Mouse (Mus musculus) 3T3-L1 (cell line): ENCODE results near the gene Ndufs3.

ENCODE experiments used
- DNase-seq: peaks from one replicate; pipeline ENCODE4 v3.0.0-alpha.2; 2015; ENCODE audit warnings: low read depth, low spot score

The Ndufs3 gene

DNA sequence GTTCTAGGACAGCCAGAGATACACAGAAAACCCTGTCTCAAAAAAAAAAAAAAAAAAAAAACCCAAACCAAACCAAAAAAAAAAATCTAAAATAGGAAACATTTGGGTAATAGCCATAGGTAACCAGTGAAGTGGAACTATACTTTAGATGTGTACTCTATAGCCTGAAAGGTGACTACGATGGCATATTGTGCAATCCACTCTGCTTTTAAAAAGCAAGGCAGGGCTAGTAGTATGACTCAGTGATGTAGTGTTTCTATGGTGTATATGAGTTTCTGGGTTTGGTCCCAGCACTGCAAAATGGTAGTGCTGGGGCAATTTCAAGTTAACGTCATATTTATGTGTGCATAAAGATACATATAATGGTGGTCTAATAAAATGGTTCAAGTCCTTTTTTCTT is 2.1 kb upstream of the Ndufs3 start:
- DNase-seq: no peak

DNA sequence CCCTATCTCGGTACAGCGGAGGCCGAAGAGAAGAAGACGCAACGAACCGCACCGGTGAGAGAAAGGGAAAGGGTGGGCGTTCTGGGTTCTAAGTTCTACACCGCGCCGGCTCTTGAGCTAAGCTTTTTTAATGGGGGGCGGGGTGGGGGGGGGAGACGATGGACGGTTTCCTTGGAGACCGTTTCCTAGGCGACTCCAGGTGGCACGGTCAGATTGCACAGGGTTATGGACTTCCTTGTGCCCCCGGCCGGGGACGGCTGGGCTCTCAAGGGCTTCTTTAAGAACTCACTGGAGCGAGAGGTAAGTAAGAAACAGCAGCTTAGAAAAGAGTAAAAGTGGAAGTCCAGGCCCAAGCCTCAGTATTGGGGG is 213 bp upstream of the Ndufs3 start:
- no peak for DNase-seq

DNA sequence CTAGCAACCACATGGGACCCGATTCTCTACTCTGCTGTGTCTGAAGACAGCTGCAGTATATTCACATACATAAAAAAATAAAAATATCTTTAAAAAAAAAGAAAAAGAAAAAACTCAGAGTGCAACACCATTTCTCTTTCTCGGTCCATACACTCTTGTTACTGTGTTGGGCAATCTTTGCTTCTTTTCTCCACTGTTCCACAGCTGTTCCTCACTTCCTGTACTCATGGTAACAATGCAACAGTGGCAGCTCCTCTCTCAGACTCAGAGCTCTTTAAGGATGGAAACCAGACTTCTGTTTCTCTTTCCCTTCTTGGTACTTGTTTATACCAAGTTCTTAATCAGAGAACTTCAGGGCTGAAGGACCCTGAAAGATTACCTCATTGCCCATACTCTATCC is 1.2 kb downstream of the Ndufs3 start:
- no peak for DNase-seq

DNA sequence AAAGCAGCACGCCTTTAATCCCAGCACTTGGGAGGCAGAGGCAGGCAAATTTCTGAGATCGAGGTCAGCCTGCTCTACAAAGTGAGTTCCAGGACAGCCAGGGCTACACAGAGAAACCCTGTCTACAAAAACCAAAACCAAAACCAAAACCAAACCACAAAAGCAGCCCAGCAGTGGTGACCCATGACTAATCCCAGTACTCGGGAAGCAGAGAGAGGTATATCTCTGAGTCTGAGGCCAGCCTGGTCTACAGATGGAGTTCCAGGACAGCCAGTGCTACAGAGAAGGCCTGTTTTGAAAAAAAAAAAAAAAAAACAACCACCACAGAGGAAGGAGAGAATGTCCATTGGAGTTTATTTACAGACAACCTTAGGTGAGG is 10.3 kb downstream of the Ndufs3 start:
- peak; percentile 49 for DNase-seq

DNA sequence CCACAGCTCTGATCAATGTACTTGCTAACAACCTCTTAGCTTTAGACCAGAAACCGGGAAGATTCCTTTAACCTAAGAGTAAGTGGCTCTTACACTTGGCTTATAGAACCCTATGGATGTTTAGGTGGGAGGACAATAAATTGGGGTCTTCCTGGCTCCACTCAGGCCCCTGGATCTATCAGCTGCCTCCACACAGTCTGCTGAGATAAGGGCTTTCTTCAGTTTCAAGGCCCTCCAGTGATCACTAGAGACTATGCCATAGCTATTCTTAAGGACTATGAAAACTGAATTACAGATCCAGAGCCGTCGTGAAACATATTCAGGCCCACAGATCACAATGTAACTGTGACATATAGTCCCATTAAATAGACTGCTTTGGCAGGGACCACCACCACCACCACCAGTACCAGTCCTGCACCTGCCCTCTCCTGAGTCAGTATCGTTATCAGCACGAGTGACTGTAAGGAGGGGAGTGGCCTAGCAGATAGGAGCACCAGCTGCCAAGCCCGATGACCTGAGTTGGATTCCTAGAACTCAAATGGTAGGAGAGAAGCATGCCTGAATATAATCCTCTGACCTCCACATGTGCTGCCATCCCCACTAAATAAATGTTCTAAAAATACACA is 10.8 kb downstream of the Ndufs3 start:
- no peak for DNase-seq

DNA sequence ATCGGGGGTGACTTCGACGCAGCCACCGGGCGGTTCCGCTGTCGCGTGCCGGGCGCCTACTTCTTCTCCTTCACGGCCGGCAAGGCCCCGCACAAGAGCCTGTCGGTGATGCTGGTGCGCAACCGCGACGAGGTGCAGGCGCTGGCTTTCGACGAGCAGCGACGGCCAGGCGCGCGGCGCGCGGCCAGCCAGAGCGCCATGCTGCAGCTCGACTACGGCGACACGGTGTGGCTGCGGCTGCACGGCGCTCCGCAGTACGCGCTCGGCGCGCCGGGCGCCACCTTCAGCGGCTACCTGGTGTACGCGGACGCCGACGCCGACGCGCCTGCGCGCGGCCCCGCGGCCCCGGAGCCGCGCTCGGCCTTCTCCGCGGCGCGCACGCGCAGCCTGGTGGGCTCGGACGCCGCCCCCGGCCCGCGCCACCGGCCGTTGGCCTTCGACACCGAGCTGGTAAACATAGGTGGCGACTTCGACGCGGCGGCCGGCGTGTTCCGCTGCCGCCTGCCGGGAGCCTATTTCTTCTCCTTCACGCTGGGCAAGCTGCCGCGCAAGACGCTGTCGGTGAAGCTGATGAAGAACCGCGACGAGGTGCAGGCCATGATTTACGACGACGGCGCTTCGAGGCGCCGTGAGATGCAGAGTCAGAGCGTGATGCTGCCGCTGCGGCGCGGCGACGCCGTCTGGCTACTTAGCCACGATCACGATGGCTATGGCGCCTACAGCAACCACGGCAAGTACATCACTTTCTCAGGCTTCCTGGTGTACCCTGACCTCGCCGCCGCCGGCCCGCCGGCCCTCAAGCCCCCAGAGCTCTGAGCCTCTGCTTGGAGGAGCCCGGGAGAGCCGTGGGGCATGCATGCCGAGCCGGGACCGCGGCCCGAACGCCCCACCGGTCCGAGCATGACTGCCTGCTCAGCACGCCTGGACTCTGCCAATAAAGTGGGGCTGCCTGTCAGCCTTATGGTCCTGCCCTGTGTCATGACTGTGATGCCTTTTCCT is 14.8 kb downstream of the Ndufs3 start:
- no peak for DNase-seq

DNA sequence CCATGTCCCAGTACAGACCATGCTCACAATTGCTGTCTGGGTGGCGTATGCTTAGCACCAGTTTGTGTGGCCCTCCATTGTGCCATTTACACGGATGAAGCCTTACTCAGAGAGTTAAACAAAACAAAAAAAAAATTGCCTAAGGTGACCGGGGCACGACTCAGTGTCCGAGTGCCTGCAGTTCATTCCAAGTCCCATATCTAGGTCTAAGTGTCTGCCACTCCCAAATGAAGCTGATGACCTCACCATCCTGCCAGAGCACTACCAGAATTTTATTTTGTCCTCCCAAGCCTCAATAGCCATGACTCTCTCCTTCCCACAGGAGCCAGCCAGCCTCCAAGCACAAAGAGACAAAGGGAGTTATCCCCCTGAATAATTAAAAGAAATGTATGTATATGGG is 17.0 kb downstream of the Ndufs3 start:
- DNase-seq: peak; percentile 71

DNA sequence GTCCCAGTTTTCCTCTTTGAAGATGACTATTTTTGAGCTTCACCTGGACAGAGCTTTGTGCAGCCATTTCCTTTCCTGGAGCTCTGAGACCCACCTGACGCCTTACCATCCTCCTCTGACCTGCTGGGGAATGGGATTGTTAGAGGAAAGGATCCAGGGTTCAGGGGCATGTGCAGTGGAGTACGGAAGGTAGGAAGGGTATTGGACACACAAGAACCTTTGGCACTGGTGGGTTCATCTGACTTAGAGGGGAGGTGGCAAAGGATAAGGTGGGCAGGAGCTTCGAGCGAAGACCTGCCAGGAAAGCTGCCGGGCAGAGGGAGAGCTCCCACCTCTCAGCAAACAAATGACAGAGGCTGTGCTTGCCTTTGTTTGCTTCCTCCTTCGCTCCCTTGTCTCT is 18.2 kb downstream of the Ndufs3 start:
- DNase-seq: no peak

DNA sequence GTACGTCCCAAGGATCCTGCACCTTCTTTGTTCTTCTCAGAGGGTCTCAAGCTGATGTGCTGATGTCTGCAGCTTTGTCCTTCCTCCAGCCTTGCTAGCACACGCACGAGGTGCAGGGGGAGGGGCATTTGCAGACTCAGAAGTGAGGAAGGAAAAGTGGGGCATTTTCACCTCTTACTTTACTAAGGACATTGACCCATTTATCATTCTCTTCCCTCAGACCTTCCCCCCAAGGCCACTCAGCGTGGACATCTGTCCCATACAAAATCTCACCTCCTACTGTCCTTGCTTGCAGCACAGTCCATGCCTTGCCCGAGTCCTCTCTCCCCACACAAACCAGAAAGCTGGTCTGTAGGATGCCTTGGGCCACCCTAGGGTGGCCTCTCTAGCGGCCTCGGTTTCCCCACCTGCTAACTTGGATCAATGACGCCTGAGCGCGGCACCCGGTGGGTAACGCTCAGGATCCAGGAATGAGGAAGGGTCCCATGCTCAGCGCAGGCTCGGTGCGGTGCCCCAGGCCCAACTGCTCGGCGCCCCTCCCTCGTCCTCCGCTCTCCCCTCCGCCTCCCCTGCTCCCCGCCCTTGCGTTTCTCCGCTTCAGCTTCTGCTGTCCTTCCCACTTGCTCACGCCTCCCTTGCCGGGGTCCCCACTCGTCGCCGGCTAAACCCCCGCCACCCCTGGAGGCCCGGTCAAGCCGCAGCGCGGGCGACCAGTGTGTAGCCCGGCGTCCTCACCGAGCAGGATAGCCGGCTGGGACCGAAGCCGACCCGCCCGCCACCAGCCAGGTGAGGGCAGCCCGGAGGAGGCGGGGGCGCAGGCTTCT is 19.2 kb downstream of the Ndufs3 start, which contains the start of gene C1qtnf4:
TSS of gene C1qtnf4 (plus strand) at position 643 of the 824 bp plus-strand sequence.
- DNase-seq: no peak

DNA sequence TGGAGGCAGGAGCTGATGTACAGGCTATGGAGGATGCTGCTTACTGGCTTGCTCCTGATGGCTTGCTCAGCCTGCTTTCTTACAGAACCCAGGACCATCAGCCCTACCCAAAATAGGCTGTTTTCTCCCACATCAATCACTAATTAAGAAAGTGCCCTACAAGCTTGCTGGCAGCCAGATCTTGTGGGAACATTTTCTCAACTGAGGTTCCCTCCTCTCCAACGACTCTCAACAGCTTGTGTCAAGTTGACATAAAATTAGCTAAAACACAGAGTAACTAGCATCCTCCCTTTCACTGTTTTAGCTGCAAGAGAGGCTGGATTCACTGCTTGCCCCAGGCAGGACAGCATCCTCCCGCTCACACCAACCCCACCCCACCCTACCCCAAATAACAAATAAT is 22.8 kb downstream of the Ndufs3 start:
- DNase-seq: no peak

DNA sequence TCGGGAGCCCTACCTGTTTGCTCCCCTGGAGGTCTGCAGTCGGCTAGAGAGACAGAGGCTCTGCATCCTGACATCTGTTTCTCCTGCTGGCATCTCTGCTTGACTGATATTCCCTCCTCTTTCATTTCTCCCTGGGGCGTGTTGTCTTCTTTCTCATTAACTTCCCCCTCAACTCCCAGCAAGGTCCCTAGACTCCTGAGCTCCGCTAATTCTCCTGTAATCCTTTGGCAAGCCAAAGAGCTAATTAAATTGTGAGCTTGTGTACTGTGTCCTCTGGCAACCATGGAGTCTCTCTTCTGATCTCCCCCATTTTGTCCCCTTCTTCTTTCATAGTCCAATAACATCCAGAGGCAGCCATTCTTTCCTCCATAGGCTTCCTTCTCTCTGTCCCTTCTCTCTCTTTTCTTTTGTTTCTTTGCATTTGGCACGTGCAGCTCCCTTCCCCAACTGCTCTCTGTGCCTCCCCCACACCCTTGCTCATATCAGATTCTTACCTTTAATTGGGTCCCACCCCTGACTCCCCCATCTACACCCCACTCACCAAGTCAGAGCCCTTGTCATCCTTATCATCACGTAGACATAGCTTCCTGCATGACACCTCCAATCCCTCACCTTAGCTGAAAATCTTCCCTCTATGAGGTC is 24.4 kb downstream of the Ndufs3 start:
- DNase-seq: no peak

DNA sequence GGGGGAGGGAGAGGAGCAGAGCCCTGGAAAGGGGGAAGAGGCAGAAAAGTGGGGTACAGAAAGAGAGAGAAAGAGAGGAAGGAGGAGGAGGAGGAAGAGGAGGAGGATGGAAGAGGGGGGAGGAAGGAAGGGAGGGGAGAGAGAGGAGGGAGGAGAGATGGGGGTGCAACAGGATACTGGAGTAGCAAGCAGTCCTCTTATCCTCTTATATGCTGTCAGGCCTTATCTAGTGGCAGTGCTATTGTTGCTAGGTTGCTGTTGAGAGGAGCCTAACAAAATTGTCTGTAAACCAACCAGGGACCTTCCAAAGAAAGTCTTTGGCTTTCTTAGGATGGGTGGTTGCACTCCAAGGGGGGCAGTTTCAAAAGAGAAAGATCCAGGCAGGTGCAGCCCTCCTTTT is 25.2 kb downstream of the Ndufs3 start:
- DNase-seq: no peak

DNA sequence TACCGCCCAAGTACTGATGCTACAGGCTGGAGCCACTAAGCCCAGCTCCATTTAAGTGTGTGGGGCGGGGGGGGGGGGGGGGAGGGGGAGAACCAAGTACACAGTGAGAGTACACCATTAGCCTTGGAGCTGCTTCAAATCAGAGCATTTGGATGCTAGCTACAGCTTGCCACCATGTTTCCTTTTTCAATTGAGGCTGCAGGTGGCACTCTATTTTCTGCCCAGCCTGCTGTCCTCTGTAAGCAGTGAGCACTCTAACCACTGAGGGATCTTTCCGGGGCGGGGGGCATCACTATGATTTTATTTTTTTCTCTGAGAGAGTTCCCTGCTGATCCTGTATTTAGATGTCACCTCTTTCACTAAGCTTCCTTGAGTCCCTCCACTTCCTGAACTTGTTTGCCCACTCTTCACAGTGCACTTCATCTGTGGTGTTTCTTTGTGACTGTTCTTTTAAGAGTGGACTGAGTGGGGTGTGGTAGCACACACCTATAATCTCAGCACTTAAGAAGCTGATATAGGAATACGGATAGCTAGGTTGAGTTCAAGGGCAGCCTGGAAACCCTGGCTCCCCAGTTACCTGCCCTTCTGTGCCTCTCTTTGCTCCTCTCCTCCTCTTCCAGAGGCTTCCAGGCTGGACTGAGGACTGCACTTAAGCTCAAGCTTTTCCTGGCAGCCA is 26.9 kb downstream of the Ndufs3 start:
- DNase-seq: no peak

DNA sequence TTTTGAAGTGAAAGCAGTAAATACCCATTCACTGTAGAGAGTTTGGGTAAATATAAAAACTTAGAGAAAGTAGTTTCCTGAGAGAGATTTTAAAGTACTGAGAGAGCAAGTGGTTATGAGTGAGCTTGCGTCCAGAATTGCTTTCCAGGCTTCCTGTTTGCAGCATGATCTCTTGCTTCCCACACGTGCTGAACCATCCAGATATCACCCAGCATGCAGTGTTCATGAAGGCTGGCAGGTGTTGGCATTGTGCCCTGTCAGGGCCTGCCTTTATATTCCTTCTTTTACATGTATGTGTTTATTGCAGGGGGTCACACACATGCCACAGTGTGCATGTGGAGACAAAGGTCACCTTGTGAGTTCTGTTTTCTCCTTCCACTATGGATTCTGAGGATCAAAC is 29.4 kb downstream of the Ndufs3 start:
- no peak for DNase-seq

DNA sequence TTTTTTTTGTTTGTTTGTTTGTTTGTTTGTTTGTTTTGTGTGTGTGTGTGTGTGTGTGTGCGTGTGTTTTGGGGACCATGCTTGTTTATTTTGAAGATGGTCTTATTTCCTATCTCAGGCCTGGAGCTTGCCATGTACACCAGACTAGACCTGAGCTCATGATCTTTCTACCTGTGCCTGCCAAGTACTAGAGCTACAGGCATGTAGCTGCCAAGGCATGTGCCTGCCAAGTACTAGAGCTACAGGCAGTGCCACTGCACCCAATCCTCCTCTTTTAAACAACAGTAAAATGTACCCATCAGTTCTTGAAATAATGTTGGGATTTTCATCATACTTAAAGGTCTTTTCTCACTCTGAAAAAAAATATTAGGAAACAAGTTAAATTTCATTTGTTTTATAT is 30.6 kb downstream of the Ndufs3 start:
- DNase-seq: no peak

DNA sequence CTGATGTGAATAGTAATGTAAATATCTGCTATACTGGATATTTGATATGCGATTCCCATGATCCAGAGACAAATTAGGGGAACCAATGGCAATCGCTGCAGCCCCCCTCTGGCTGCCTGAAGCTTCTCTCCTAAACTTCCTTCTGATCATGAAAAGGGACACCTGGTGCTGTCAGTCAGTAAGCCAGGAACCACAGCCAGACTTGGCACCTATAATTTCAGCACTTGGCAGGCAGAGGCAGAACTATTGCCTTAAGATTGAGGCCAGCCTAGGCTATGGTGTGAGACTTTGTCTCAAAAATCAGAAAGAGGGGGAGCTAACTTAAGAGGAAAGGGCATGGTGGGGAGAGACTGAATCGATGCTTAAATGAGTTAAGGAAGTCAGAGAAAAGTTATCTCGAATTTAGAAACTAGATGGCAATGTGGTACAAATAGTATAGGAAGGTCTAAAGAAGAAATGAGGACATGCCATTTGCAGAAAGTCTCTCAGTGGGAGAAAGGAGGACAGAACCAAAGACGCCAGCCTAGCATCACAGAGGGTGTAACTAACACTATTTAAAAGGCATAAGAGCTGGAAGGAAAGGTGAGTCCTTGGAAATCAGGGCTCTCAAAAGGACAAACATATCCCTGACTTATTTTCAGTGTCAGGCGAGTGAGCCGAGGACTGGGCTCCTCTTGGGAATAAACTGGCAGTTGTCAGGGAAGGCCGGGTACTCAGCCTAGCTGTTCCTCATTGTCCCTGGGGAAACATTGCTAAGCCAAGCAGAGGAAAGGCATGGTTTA is 33.3 kb downstream of the Ndufs3 start:
- no peak for DNase-seq

DNA sequence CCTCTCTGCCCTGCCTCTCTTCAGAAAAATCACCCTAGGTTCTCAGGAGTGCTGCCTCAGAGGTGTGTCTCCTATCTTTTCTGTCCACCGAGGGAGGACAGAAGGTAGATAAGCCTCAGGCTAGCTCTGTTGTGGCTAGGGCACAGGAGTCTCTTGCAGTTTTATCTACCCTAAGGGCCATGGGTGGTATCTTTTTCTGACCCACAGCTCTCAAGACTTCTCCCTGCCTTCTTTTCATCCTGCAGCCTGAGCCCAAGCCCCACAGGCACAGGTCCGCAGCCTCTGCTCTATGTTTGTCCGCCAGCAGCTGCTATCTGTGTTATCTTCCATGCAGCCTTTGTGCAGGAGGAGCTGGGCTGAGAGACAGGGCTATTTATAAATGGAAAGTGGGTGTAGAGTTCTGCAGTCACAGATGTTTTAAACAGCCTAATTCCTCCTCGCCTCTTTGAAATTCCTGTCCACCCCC is 34.5 kb downstream of the Ndufs3 start:
- no peak for DNase-seq

DNA sequence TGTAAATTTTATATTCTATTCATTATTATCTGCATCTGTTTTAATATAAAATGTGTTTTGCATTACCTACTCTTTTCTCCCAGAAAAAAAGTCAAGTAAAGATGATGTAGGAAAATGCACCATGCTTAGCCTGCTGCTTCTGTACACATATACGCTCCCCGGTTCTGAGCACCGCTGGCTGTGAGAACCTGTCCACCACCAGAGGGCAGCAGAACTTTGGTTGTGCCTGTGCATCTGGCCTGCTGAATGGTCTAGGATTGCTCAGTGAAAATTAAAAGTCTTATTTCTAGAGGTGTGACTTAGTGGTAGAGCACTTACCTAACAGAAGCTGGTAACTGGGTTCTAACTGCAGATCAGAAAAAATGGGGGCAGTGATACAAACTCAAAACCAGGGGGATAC is 38.1 kb downstream of the Ndufs3 start:
- peak; percentile 90 for DNase-seq

DNA sequence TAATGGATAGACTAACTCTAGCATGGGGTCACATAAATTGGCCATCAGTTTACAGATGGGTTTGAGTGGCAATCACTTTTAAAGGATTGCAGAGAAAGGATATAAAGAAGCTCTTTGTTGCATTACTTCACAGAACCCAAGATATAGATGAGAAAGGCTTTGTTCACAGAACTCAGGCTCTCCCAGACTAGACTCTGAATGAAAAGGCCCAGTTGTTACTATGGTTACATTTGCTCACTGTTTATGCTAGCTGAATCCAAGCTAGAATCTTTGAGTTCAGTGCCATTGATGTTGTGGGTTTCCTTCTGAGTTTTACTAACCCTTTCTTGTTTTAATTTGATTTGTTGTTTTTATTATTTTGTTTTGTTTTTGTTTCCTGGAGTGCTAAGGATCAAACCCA is 40.4 kb downstream of the Ndufs3 start:
- DNase-seq: no peak

DNA sequence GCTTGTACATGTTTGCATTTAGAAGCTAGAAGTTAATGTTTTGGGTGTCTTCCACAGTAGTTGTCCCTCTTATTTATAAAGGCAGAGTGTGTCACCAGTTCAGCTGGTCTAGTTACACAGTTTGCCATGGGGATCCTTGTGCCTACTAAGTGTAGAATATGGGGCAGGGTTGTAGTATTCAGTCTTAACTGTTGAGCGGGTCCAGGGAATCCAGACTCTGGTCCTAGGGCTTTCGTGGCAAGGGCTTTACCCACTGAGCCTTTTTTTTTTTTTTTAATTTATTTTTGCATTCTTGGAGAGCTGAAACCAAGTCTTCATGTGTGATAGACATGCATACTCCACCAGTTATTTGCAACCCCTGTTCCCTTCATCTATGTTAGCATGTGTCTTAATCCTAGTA is 43.1 kb downstream of the Ndufs3 start:
- DNase-seq: no peak
